Mouse (Mus musculus) activated CD4-positive, CD25-positive, alpha-beta regulatory T cell, adult 9 weeks (primary cell): ENCODE measurements around the gene Gm13420. TPM values are rescaled to one million over a fixed set of nuclear protein-coding genes. Genes with fewer than 3 reads are reported as not detected.

Experiments used
- polyA plus RNA-seq: library from polyadenylated mRNA; unstranded; fragments of 100-300 nt; shearing (Covaris generic); gene quantifications from one replicate; pipeline ENCODE4 v1.2.1, GENCODE M21; 2017

Gene Gm13420
- not detected for polyA plus RNA-seq

DNA sequence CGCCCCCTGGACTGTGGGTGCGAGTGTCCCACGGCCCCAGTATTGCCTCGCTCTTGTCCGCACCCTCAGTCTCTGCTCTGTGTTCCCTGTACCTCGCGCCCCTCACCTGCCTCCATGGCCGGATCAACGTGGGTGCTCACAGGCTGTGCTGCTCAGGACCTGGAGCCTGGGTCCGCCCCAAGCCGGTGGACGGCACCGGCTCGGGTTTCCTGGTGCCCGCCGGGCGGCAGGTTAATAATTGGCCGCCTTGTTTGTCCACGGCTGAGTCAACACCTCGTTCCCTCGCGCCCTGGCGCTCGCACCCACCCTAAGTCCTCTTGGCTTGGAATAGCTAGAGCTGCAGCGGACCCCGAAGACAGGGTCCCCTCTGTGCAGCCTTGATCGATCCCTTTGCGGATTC lies at the start of gene Gm13420:
Gm13420 (minus strand) TSS at position 189 of the 400 bp plus-strand sequence.

DNA sequence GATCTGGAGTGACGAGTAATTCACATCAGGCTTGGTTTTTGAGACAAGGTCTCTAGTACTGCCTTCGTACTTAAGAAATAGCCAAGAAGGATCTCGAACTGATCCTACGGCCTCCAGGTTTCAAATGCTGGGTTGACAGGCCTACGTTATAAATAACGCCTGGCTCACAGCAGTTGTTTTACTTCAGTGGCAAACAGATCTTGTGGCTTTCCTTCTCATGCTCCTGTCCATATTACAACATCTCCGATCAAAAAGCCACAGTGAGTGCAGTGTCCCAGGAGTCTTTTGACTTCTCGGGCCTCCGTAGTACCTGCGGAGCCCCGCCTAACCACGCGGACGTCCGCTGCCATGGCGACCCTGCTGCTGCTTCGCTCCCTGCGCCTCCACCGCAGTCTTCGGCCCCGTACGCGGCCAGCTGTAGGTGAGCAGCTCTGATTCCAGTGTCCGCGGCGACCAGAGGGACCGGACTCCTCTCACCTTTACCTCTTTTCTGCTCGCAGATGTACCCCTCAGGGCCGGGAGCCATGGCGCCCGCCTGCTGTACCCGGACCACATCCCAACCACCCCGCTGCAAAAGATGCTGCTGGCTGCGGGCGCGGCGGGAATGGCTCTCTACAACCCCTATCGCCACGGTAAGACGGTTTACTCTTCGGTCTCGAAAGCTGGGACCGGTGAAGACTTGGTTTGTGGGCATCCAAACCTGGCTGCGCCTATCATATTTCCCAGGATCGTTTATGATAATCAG lies 36.6 kb upstream of the Gm13420 start, which contains the start of gene Trub2:
Trub2 (minus strand) TSS at position 566 of the 745 bp plus-strand sequence.

DNA sequence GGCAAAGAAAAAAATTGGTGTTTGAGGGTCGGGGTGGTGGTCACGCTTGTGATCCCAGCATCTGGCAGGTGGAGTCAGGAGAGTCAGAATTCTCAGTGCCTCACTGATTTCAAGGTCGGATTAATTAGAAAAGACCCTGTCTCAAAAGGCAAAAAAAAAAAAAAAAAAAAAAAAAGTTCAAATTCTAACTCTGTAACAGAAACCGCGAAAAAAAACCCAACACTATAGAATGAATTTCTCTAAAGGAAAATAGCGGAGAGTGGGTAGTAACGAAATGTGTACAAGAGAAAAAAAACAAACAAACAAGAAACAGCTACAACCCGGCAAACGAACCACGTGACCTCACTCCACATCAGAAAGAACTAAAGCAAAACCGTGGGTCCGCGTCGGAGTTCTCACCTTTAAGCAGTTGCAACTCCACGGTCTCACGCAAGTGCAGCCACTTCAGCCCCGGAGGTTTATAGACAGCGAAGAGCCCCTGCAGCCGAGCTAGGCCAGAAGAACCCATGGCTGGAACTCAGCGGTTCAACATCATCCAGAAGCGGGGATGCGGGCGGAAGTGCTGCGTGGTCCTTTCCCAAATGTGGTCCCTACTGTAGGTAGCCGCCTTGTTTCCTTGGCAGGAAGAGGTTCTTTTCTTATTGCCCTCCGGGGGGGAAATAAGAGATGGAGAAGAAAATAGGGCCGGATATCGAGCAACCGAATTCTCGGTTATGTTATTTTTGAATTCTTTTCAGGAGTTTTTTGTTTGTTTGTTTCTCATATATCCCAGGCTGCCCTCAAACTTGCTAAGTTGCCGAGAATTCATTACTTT lies 35.8 kb upstream of the Gm13420 start, which contains the start of gene Coq4:
Coq4 (plus strand) TSS at position 390 of the 814 bp plus-strand sequence.

Other genes with a start within 250 kb of the Gm13420 start
- 9.0 TPM for gene Rapgef1, start 132.0 kb downstream of the Gm13420 start, polyA plus RNA-seq
- 1.1 TPM for gene Gm13547, start 7.6 kb upstream of the Gm13420 start, polyA plus RNA-seq
- 12.6 TPM for gene Coq4, start 35.8 kb upstream of the Gm13420 start, polyA plus RNA-seq
- 36.4 TPM for gene Trub2, start 36.8 kb upstream of the Gm13420 start, polyA plus RNA-seq
- gene Slc27a4, start 50.9 kb upstream of the Gm13420 start, polyA plus RNA-seq: 2.4 TPM
- 20.4 TPM for gene Urm1, start 68.4 kb upstream of the Gm13420 start, polyA plus RNA-seq
- 0.50 TPM for gene Cercam, start 117.5 kb upstream of the Gm13420 start, polyA plus RNA-seq
- 78.7 TPM for gene Odf2, start 137.5 kb upstream of the Gm13420 start, polyA plus RNA-seq
- 73.0 TPM for gene Gle1, start 183.7 kb upstream of the Gm13420 start, polyA plus RNA-seq
- gene Sptan1, start 213.9 kb upstream of the Gm13420 start, polyA plus RNA-seq: 147 TPM